Mouse (Mus musculus) cerebellum, postnatal 14 days (tissue): ENCODE measurements around the gene Bri3bp.

Experiments used
- DNase-seq, 2 experiments: peaks; one replicate each; pipeline ENCODE4 v3.0.0; 2021; ENCODE audit warnings: mixed read lengths in 2 of 2

The Bri3bp gene

GRCm38 (mm10) chr5:125441234-125442114 is at the start of gene Bri3bp:
Gene Bri3bp, plus strand, starts transcription at chr5:125441568.
- peak; percentile 73 to 78 for DNase-seq

DNA sequence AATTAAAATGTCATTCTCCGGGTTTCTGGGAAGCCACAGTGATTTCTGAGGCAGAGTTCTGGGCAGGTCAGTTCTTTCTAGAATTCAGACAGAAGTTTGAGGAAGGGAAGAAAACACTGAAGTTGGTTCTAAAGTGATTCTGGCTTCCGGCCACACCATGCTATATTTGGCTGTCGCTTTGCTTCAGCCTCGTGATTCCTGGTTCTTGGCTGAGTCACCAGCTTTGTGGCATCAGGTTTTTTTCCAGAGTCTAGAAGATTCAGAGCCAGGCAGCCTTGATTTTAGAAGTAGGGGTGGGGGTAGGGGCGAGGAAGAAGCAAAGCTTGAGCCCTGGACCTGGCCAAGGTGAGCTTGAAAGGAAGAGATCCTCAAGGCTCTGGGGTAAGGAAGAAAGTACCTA is 49.8 kb upstream of the Bri3bp start:
- DNase-seq: peak; percentile 71 to 76

- peak in 1 of 2 experiments; percentile 35 for DNase-seq
Observed at GRCm38 (mm10) chr5:125392176-125392575, 49.2 kb upstream of the Bri3bp start.

DNA sequence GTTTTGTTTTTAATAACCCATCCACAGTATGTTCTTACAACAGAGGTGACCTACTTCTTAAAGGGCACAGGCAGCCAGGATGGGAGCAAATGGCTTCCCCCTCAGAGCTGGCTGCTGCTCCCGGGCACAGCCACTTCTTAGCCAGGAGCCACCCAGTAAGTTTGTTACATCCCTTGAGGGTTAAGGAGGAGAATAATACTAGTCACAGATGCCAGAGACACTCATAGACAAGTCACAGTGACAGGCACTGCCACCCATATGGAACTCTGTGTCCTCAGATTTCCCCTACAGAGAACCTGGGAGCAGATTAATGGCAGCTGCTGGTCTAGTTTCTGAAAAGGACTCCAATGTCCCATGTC is 48.8 kb upstream of the Bri3bp start:
- peak in 1 of 2 experiments; percentile 51 for DNase-seq

DNA sequence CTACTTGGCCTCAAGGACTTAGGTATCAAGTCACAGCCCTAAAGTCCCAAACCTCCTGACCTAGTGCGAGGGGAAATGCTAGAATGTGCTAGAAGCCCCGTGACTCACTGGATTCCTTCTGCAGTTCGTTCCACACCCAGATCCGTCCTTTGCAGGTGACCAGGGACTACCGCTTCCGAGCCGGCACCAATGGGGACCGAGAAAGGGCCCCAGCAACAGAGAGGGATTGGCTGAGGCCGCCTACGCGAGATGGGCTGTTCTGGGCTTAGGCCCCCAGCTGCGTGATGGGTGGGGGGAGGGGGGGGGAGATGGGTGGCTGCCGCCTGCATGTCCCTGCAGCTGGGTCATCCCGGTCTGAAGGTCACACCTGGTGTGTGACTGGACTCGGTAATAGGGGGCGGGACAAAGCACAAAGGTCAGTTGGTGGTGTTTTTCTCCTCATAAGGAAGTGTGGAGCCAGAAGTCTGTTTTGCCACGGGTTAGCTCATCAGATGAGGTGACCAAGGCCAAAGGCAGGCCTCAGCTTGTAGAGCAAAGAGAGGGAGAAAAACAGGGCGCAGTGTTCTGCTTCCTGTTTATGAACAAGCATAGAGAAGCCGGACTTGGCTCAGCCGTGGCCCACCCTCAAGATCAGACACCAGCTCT is 48.3 kb upstream of the Bri3bp start:
- DNase-seq: peak; percentile 98

DNA sequence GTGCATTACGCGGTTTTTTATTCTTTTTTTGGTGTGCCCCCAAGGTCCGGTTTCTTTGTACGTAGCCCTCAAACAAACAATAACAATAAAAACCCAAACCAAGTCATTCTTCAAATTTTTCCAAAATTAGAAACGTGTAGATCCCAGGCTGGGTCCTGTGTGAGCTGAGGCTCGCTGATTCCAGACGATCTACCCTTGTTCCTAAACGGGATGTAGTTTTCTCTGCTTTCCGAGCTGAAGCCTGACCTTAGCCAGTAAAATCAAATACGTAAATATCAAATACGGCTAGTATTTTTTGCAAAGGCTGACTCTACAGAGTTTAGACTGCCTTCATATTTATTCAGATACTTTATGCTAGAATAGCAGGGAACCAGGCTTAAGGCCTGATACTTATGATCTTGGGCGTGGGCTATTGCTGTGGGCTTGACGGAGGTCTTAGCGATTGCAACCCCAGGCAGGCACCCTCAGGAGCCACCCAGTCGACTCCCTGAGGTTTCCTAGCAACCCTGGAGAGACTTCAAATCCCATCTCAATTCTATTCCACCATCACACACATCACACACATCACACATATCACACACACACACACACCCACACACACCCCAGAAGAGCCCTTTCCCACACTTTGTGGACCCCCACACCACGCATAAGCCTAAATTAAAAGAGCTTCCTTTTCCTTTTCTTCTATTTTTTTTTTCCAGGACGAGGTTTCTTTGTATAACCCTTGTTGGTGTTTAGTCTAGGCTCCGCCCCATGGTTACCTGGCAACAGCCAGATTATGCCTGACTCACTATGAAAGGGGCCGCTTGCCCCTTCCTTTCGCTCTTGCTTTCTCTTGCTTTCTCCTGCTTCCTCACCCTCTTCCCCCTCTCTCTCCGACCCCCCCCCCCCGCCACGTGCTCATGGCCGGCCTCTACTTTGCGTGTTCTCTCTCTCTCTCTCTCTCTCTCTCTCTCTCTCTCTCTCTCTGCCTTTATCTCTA is 47.5 kb upstream of the Bri3bp start:
- peak; percentile 63 to 70 for DNase-seq

DNA sequence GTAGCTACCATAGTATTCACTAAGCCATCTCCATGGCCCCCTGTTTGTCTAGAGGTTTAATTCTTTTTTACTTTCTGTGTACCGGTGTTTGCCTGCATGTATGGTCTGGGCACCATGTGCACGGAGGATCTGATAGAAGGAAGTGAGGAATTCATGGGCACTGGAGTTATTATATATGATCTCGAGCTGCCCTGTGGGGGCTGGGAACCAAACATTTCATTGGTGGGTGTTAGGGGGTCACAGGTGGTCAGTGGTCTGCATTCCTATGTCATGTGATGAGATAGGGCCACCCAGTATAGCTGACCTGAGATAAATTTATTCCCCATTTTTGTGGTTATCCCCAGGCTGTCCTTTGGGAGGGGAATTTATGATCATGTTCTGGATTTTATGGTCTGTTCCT is 46.4 kb upstream of the Bri3bp start:
- DNase-seq: no peak

- DNase-seq: no peak
Observed at GRCm38 (mm10) chr5:125400903-125401302, 40.5 kb upstream of the Bri3bp start.

- no peak for DNase-seq
Observed at GRCm38 (mm10) chr5:125402476-125402875, 38.9 kb upstream of the Bri3bp start.

GRCm38 (mm10) chr5:125402991-125403390 is 38.4 kb upstream of the Bri3bp start:
- DNase-seq: no peak

DNA sequence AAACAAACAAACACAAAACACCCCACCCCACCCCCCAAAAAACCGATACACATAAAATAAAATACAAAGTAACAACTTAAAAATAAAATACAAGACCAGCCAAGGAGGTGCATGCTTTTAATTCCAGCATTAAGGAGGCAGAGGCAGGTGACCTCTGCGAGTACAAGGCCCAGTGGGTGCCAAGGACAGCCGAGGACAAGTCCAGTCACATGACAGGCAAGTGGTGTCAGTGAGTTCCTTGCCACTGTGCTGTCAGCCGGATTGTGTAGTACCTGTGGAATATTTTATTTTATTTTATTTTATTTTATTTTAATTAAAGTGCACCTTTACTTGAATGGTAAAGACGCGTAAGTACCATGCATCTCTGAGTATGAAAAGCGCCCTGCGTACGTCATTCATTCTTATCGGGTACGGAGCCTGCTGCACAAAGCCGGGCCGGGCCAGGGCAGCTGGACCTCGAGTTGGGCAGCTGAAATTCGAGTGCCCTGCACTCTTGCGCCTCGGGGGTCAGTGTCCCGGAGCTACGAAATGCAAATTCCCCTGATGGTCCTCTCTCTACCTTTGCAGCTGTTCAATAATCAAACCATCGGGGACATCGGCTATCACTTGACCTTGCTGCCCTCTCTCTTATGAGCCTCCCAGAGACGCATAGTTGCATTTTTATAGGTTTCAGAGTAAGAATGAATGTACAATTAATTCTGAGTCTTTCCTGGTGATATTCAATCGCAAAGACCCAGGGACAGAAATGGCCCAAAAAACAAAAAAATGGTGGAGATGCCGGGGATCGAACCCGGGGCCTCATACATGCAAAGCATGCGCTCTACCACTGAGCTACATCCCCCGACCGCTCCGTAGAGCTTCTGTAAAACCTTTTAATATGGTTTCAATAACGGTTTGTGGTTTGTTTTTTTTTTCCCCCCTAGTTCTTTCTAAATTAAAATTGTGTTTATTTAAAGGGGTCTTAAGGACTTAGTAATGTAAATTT is 37.6 kb upstream of the Bri3bp start:
- peak; percentile 84 to 86 for DNase-seq

DNA sequence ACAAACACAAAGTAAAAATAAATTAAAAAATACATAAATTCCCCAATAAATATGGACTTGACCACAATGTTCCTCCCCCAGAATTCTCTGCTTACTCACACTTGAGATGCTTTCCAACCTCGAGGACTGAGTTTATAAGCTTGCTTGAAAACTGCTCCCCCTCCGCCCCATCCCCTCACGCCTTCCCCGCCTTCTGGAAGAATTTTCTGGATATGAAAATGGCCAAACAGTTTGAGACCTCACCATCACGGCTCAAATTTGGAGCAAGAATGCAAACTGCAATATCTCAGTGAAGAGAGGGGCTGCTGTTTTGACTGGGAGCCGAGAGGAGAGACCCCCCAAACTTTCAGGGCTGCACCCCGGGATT is 36.8 kb upstream of the Bri3bp start:
- DNase-seq: peak in 1 of 2 experiments; percentile 53

DNA sequence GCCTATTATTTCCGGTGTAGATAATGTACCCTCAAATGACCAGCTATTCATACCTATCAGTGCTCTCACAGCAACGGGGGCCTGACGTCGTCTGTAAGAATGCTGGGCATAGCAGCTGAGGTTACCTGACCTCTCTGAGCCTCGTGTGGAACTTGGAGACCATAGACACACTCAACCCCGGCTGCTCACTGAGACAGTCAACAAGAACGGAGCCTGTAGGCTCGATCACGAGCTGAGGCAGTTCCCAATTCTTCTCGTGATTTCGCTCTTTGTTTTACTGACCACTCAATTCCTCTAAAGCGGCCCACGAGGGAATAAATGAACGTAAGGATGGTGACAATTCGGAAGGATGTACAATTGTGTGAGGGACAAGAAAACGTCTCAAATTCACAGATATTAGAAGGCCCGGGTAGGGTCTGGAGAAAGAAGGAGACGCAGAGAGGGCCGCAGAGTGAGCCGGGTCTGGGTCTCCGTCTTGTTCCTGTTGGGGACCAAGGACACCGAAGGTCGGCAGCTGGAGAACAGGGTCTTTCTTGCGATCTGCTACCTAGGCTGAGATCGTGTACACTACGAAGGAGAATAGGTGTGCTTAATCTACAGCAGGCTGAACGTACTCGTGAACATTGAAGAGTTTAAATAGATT is 36.3 kb upstream of the Bri3bp start:
- DNase-seq: peak in 1 of 2 experiments; percentile 71

DNA sequence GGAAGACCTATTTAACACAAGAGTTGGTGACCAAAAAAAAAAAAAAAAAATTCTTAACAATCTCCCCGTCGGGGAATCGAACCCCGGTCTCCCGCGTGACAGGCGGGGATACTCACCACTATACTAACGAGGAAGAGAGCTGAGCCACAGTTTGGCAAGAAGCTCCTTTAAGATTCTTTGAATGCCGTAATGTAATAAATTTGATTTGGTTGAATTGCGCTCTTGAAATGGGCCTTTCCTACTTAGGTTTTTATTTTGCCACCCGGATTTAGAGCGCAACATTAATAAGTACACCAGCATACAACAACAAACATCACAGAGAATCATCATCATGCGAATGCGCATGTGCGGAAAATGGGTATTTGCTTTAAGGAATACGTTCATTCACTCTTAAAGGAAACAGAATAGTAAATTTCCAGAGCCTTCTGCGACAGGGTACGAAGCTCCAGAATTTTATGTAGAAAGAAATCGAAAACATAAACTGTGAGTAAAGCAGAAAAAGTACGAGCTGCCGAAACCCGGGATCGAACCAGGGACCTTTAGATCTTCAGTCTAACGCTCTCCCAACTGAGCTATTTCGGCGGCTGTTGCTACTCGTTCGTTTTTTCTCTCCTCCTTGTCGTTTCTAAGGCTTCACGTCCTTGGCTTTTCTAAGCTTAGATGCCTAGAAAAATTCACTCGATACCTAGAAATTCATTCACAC is 35.7 kb upstream of the Bri3bp start:
- DNase-seq: peak; percentile 93 to 95

- peak; percentile 75 to 77 for DNase-seq
Observed at GRCm38 (mm10) chr5:125406322-125407016, 34.9 kb upstream of the Bri3bp start.

DNA sequence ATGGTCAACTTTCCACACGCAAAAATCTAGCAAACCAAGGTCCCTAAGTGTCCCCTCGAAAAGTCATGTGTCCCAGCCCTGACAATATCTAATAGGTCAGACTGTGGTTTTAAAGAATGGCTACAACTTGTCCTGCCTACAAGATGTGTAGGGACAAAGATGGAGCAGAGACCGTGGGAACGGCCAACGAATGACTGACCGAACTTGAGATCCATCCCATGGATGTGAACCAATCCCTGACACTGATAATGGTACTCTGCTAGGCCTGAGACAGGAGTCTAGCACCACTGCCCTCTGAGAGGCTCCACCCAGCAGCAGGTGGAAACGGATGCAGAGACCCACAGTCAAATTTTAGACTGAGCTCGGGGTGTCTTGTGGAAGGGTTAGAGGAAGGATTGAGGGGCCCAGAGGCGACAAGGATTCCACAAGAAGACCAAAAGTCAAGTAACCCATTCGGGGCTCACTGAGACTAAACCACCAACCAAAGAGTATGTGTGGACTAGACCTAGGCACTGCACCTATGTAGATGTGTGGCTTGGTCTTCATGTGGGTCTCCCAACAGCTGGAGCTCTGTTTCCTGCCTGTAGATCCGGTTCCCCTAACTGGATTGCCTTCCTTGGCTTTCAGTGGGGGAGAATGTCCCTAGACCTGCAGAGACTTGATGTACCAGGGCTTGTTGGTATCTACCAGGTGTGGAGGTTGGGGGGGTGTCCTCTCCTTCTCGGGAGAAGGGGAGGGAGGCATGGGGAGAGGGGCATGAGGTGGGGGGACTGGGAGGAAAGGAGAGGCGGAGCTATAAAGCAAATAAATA is 34.1 kb upstream of the Bri3bp start:
- no peak for DNase-seq

DNA sequence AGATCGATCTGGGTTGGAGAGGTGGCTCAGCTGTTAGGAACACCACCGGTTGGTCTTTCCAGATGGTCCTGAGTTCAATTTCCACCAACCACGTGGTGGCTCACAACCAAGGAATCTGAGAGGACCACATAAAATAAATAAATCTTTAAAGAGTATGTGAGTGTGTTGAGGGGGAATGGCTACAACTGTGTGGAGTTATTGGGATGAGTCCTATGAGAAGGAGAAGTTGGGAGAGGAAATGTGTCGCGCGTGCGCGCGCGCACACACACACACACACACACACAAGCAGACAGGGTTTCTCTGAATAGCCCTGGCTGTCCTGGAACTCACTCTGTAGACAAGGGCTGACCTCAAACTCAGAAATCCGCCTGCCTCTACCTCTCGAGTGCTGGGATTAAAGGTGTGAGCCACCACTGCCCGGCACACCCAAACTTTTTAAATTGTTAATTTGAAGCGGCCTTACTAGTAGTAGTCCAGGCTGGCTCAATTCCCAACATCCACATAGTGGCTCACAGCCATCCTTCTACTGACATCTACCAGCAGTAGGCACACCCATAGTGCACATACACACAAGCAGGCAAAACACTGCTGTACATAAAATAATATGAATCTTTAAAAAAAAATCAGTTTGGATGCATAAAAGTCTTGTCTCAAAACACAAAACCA is 33.3 kb upstream of the Bri3bp start:
- no peak for DNase-seq

DNA sequence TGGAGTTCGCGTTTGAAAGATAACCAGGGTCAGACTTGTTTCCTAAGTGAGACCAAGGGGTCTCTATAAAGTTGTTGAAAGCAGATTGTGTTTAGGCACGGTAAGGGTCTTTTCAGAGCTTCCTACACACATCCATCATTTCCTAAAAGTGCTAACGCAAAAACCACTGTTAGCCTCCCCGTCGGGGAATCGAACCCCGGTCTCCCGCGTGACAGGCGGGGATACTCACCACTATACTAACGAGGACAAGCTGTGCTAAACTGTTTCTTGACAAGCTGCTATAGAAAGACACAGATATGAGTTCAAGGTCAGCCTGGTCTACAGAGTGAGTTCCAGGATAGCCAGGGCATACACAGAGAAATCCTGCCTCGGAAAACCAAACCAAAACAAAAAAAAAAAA is 32.5 kb upstream of the Bri3bp start:
- DNase-seq: peak; percentile 86 to 88
